ENCODE assay signal across 8 mouse cellular contexts in genomic region chr2:104849991-104850359, GRCm38 (mm10). TPM values are rescaled to one million over a fixed set of nuclear protein-coding genes. Genes with fewer than 3 reads are reported as not detected.
DNase-seq lines count a peak whose midpoint lies in the region; ATAC-seq lines count a peak whose summit lies in the region.

No protein-coding gene starts in this region.

- peaks cover 11% of the 10 kb centered on the region; the same call in 1 of the 2 replicates for H3K4me1 ChIP-seq in heart, embryonic 12.5 days (replicated peaks)
- H3K4me1 ChIP-seq in hindbrain, embryonic 10.5 days (replicated peaks) = peaks cover 28% of the 10 kb centered on the region

- H3K36me3 ChIP-seq in heart, embryonic 12.5 days = no peaks in the 10 kb centered on the region
- no peaks in the 10 kb centered on the region for H3K36me3 ChIP-seq in hindbrain, embryonic 10.5 days
- no peaks in the 10 kb centered on the region for H3K36me3 ChIP-seq in macrophage (ENCODE audit: inconsistent target)

- no peak overlapping the region for H3K27ac ChIP-seq in heart, embryonic 12.5 days (ENCODE audit: poor library complexity, severe bottlenecking)
- H3K27ac ChIP-seq in hindbrain, embryonic 10.5 days = no peak overlapping the region
- no peak overlapping the region for H3K27ac ChIP-seq in macrophage

- no peak for ATAC-seq in heart, embryonic 12.5 days (ENCODE audit: insufficient number of reproducible peaks, low FRiP score)
- no peak for ATAC-seq in monocyte, adult 5-6 weeks (replicated peaks; ENCODE audit: insufficient number of reproducible peaks, low FRiP score, low TSS enrichment, poor library complexity, severe bottlenecking)

- H3K4me2 ChIP-seq in heart, embryonic 12.5 days = peak overlapping the region; percentile 99

- peak overlapping the region; percentile 61 for H3K4me3 ChIP-seq in heart, embryonic 12.5 days
- H3K4me3 ChIP-seq in hindbrain, embryonic 10.5 days = peak overlapping the region; percentile 67
- H3K4me3 ChIP-seq in macrophage (ENCODE audit: inconsistent target) = peak overlapping the region; percentile 45

- H3K9me3 ChIP-seq in heart, embryonic 12.5 days (replicated peaks) = no peaks in the 10 kb centered on the region
- no peaks in the 10 kb centered on the region for H3K9me3 ChIP-seq in hindbrain, embryonic 10.5 days

- H3K9ac ChIP-seq in heart, embryonic 12.5 days = peak overlapping the region; percentile 76; the same call in 1 of the 2 replicates

- H3K27me3 ChIP-seq in heart, embryonic 12.5 days (replicated peaks) = 0 out of 2 replicates have a peak, but pooled peaks cover 6% of the 10 kb centered on the region
- peaks cover 37% of the 10 kb centered on the region for H3K27me3 ChIP-seq in hindbrain, embryonic 10.5 days (ENCODE audit: insufficient read depth, poor library complexity, severe bottlenecking)

- WGBS in heart, embryonic 12.5 days = 72% methylated on average over 3 of the region's 3 CpGs
- WGBS in hindbrain, embryonic 10.5 days = 74% methylated on average over 3 of the region's 3 CpGs
- 36% methylated on average over 3 of the region's 3 CpGs for WGBS in macrophage (ENCODE audit: missing documents)

- no peak for DNase-seq in heart, postnatal 4 days
- DNase-seq in CD4-positive helper T cell, adult 2 months (ENCODE audit: low read depth, low spot score) = peak; percentile 59
- no peak for DNase-seq in hindbrain, embryonic 10.5 days (ENCODE audit: low spot score)
- DNase-seq in right cerebral cortex, postnatal 14 days = no peak
- no peak for DNase-seq in left cerebral cortex, adult 9 months (ENCODE audit: low spot score in 2 of 2)

- H3K79me2 ChIP-seq in macrophage (ENCODE audit: inconsistent target) = no peaks in the 10 kb centered on the region

RNA-seq across cellular contexts. Expression of gene Prrg4, which starts 0.3 kb away (rescaled TPM):
- polyA plus RNA-seq in heart, embryonic 12.5 days (2016; fragmentation: Nextera tagmentation; extraction: Ambion mirVana) = 1.1 TPM in 2 replicates
- total RNA-seq in heart, postnatal 4 days (2021) = 1 to 10 TPM; 2.8 to 3.3 TPM
- polyA plus RNA-seq in hindbrain, embryonic 10.5 days (2016; fragmentation: Nextera tagmentation; extraction: Ambion mirVana) = 0.54 and 1.7 TPM in 2 replicates
- 1 to 10 TPM in 16 of 26 experiments, under 1 TPM in 10; 0.25 to 9.6 (median 1.4) TPM for total RNA-seq in macrophage (2018; cell fraction: chromatin; rRNA removed)
- total RNA-seq in macrophage (2018; cell fraction: cytosol; rRNA removed) = 1 to 10 TPM in 20 of 26 experiments, under 1 TPM in 6; 0.59 to 6.7 (median 1.4) TPM
- total RNA-seq in macrophage (2018; cell fraction: nucleus; rRNA removed) = 1 to 10 TPM in 22 of 26 experiments, under 1 TPM in 4; 0.49 to 8.2 (median 1.7) TPM
- polyA plus RNA-seq in macrophage (2018) = 0.24 to 1.00 TPM (median 0.80 TPM) in 3 replicates
- total RNA-seq in monocyte, adult 5-6 weeks (2017) = 1.8 to 2.7 TPM (median 2.4 TPM) in 3 replicates

RNA-seq across cellular contexts. Expression of gene Ccdc73, which starts 17.6 kb away (rescaled TPM):
- polyA plus RNA-seq in heart, embryonic 12.5 days (2016; fragmentation: Nextera tagmentation; extraction: Ambion mirVana) = 7.2 and 9.7 TPM in 2 replicates
- 1 to 10 TPM; 3.7 to 3.8 TPM for total RNA-seq in heart, postnatal 4 days (2021)
- 3.9 and 6.3 TPM in 2 replicates for polyA plus RNA-seq in hindbrain, embryonic 10.5 days (2016; fragmentation: Nextera tagmentation; extraction: Ambion mirVana)
- total RNA-seq in macrophage (2018; cell fraction: chromatin; rRNA removed) = 10 to 100 TPM in 3 of 26 experiments, 1 to 10 TPM in 8, not detected in 15; 5.3 to 18.3 (median 8.9) TPM
- 10 to 100 TPM in 7 of 26 experiments, 1 to 10 TPM in 19; 4.5 to 13.1 (median 8.0) TPM for total RNA-seq in macrophage (2018; cell fraction: cytosol; rRNA removed)
- 10 to 100 TPM in 7 of 26 experiments, 1 to 10 TPM in 9, not detected in 10; 4.5 to 45.8 (median 8.9) TPM for total RNA-seq in macrophage (2018; cell fraction: nucleus; rRNA removed)
- polyA plus RNA-seq in macrophage (2018) = 2.7 to 9.5 TPM (median 3.4 TPM) in 3 replicates
- total RNA-seq in monocyte, adult 5-6 weeks (2017) = 6.2 to 29.1 TPM in 2 of 3 replicates, not detected in the other

RNA-seq across cellular contexts. Expression of gene Qser1, which starts 33.4 kb away (rescaled TPM):
- polyA plus RNA-seq in heart, embryonic 12.5 days (2016; fragmentation: Nextera tagmentation; extraction: Ambion mirVana) = 9.6 TPM in 2 replicates
- total RNA-seq in heart, postnatal 4 days (2021) = 10 to 100 TPM; 30.7 to 30.8 TPM
- 7.1 and 9.8 TPM in 2 replicates for polyA plus RNA-seq in hindbrain, embryonic 10.5 days (2016; fragmentation: Nextera tagmentation; extraction: Ambion mirVana)
- total RNA-seq in macrophage (2018; cell fraction: chromatin; rRNA removed) = 10 to 100 TPM in 15 of 26 experiments, 1 to 10 TPM in 11; 2.0 to 21.7 (median 10.3) TPM
- total RNA-seq in macrophage (2018; cell fraction: cytosol; rRNA removed) = 10 to 100 TPM in 9 of 26 experiments, 1 to 10 TPM in 17; 5.1 to 13.5 (median 7.8) TPM
- total RNA-seq in macrophage (2018; cell fraction: nucleus; rRNA removed) = 10 to 100 TPM in 7 of 26 experiments, 1 to 10 TPM in 19; 3.1 to 20.2 (median 7.5) TPM
- polyA plus RNA-seq in macrophage (2018) = 5.0 to 8.2 TPM (median 7.5 TPM) in 3 replicates
- total RNA-seq in monocyte, adult 5-6 weeks (2017) = 4.3 to 6.5 TPM (median 4.5 TPM) in 3 replicates
